Mouse (Mus musculus): Measurements from ENCODE around the gene Eddm3b.

The Eddm3b gene

DNA sequence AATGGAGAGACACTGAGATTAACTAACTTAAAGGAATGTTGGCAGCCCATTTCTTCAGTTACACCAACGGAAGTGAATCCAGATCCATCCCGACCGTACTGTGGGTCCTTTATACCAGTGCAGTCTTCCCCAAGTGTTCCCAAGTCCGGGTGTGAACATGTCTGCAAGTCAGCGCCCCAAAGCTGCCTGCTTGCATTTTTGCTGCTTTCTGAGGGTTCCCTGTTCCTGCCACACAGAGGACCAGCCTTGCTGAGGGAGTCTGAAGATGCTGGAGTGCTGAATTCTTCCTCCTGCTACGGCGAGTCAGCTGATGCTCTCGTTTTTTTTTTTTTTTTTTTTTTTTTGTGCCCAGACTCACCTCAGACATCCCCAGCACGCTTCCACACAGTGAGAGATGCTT, 19.3 kb upstream of the Eddm3b start:
- DNase-seq, result no peak

GRCm38 (mm10) chr14:51095736-51096524, 18.3 kb upstream of the Eddm3b start:
- peak; percentile 52 to 70 for DNase-seq

- peak in 1 of 2 experiments; percentile 81 for DNase-seq
Observed at GRCm38 (mm10) chr14:51098300-51098699, 15.9 kb upstream of the Eddm3b start.

DNA sequence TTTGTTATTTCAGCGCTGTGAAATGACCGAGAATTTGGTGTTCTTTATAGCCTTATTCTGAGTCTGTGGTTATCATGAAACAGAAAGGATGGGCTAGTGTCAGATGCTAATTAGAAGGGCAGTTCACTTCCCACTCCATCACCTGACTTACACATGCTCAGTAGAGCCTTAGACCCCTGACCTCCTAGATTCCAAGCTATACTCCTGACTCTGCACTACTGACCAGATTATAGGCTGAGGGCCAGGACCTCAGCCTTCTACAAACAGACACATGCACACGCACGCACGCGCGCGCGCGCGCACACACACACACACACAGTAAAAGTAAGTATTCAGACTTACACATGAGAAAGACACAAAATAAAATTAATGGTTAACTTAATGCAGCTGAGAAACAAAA, 15.3 kb upstream of the Eddm3b start:
- no peak for DNase-seq

- DNase-seq, result no peak
Observed at GRCm38 (mm10) chr14:51101284-51101683, 12.9 kb upstream of the Eddm3b start.

DNA sequence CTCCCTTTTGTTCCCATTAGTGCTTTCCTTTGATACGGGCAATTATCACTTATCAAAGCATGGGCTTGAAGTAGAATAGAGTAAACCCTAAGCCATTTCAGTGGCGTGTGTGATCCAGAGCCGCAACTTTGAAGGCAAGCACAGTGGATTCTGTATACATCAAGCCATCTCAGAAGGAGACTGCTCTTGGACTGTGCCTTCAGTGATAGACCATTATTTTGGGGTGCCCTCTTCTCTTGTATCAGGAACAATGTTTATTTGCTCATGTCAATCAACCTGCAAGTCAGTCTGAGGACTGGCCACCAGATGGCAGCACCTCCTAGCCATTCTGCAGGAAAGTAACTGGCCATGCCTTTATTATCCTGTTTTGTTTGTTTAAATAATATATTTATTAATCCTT, 11.0 kb upstream of the Eddm3b start:
- peak; percentile 43 to 69 for DNase-seq

GRCm38 (mm10) chr14:51104366-51104765, 9.9 kb upstream of the Eddm3b start:
- no peak for DNase-seq

- DNase-seq, result no peak
Observed at GRCm38 (mm10) chr14:51106449-51106967, 7.7 kb upstream of the Eddm3b start.

- DNase-seq, result no peak
Observed at GRCm38 (mm10) chr14:51111966-51112365, 2.3 kb upstream of the Eddm3b start.

- DNase-seq, result no peak
Observed at GRCm38 (mm10) chr14:51113476-51113875, 750 bp upstream of the Eddm3b start.

DNA sequence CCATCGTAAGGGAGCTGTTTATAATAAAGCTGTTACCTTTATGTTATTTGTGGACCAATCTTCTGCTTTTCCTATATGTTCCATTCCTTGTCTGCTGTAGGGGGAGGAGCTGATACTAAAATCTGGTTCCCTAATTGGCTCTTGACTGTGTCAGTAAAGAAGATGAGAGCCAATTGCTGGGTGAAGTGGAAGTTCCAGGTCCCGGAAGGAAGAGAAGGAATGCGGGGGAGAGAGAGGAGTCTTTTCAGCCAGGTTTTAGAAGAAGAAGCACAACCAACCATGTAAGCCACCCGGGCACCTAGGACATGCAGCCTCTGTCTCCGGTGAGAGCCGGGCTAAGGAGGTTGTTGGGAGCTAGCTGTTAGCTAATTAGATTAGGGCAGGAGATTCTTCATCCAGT, 11.5 kb downstream of the Eddm3b start:
- no peak for DNase-seq

DNA sequence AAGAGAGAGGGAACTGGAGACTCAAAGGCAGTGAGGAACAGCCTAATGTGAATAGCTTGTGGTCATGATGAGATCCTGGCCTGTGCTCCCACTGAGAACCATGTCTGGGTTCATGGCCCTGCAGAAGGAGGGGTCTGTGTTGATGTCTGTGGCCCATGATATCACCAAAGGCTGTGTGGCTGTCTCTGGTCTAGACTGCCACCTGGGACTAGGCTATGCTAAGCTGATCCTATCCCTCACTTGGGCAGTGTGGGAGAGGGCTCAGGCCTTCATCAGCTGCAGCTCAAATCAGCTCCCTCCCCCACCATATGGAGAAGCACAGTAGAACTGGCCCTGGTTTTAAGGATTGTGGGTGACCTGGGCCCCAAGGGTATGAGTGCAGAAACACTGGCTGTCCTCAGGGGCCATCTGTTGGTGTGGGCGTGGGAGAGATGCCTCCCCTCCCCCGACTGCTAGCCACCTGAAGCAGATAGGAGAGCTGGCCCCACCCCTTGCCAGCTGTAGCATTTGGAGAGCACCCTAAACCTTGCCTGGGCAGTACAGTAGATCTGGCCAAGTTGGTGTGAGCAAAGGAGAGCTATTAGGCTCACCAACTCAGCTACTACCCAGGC, 13.5 kb downstream of the Eddm3b start:
- DNase-seq, result peak in 1 of 2 experiments; percentile 40

GRCm38 (mm10) chr14:51128775-51129623, 14.8 kb downstream of the Eddm3b start:
- DNase-seq, result no peak

GRCm38 (mm10) chr14:51129624-51129975, 15.4 kb downstream of the Eddm3b start:
- DNase-seq, result no peak

DNA sequence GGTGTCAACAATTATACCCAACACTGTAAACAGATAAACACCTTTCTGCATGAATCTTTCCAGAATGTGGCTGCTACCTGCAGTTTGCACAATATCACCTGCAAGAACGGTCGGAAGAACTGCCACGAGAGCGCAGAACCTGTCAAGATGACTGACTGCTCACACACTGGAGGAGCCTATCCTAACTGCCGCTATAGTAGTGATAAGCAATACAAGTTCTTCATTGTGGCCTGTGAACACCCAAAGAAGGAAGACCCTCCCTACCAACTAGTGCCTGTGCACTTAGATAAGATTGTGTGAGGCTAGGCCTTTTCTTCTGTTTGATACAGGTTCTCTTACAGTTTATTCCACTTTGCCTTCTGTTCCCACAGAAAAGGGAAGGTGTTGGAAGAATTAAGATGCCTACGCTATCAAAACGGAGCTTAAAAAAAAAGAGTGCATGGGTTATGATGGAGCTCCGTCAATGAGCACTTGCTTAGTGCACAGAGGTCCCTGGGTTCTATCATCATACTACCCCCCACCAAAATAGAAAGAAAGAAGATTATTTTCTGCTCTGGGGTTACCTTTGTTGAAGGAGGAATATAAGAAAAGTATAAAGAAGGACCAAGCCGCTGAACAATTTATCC, 16.2 kb downstream of the Eddm3b start:
- no peak for DNase-seq

- no peak for DNase-seq
Observed at GRCm38 (mm10) chr14:51131086-51131815, 17.0 kb downstream of the Eddm3b start.

DNA sequence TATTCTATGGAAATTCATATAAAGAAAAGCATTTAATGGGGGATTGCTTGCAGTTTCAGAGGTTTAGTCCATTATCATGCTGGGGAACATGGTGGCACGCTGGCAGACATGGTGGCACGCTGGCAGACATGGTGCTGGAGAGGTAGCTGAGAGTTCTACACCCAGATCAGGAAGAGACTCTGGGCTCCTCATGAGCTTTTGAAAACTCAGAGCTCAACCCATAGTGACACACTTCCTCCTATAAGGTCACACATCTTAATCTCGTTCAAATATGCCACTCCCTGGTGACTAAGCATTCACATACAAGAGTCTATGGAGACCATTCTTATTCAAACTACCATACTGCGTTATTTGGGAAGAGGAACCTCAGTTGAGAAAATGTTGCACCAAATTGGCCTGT, 18.1 kb downstream of the Eddm3b start:
- DNase-seq, result no peak

- no peak for DNase-seq
Observed at GRCm38 (mm10) chr14:51140342-51140741, 26.1 kb downstream of the Eddm3b start.

GRCm38 (mm10) chr14:51142119-51142518, 27.9 kb downstream of the Eddm3b start:
- DNase-seq, result no peak

GRCm38 (mm10) chr14:51142568-51142967, 28.3 kb downstream of the Eddm3b start:
- no peak for DNase-seq

- DNase-seq, result no peak
Observed at GRCm38 (mm10) chr14:51143287-51143686, 29.1 kb downstream of the Eddm3b start.

DNA sequence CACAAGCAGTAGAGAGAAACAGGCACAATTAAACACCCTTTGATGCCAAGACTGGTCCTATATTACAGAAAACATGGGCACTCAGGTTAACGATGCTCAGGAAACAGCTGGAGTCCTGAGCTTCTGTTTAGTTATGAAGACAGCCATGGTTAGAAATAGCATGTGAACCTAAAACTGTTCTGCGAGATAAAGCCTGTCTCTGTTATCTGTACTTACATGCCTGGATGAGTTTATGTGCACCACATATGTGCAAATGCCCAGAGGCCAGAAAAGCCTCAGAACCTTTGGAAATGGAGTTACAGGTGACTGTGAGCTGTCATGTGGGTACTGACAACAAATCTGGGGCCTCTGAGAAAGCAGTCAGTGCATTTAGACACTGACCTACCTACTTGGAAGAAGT, 29.7 kb downstream of the Eddm3b start:
- no peak for DNase-seq

Data from lung, postnatal 4 days (tissue).